Mouse (Mus musculus) heart, embryonic 14.5 days (tissue): ENCODE results near the gene Pafah1b1. TPM values are rescaled to one million over a fixed set of nuclear protein-coding genes. Genes with fewer than 3 reads are reported as not detected.

Source experiments
- ATAC-seq: fragments of 200-750 bp; cut with Nextera tagmentation; 2 replicates; pipeline ENCODE4 v1.8.0; 2017; ENCODE audit warnings: low read depth, moderate TSS enrichment; ENCODE audit not compliant: insufficient number of reproducible peaks, insufficient read depth, low FRiP score
- H3K27ac ChIP-seq, 2 experiments: fragments of 200-500 bp in 1 of 2; fragments of 300-500 bp in 1 of 2; sonication (generic) in 1 of 2; replicated peaks in 1 of 2; 2 replicates each; pipeline ENCODE4 v1.5.1; 2012 to 2014; ENCODE audit warnings: low read depth in 2 of 2, low read length in 2 of 2, control low read depth in 1 of 2, mild to moderate bottlenecking in 1 of 2, mixed read lengths in 1 of 2; ENCODE audit not compliant: control insufficient read depth in 1 of 2, insufficient read depth in 1 of 2
- H3K27me3 ChIP-seq: fragments of 300-500 bp; sonication (generic); 2 replicates; pipeline ENCODE4 v1.6.1; 2014; ENCODE audit warnings: mild to moderate bottlenecking, low read length, control low read depth; ENCODE audit not compliant: control insufficient read depth, insufficient read depth
- H3K36me3 ChIP-seq: fragments of 300-500 bp; sonication (generic); 2 replicates; pipeline ENCODE4 v1.6.1; 2014; ENCODE audit warnings: mild to moderate bottlenecking, control low read depth, low read length, mixed read lengths; ENCODE audit not compliant: control insufficient read depth, insufficient read depth
- H3K4me1 ChIP-seq, 2 experiments: fragments of 200-500 bp in 1 of 2; fragments of 300-500 bp in 1 of 2; sonication (generic) in 1 of 2; 2 replicates each; pipeline ENCODE4 v1.6.1; 2012 to 2014; ENCODE audit warnings: low read length in 2 of 2, control low read depth in 1 of 2, mixed read lengths in 1 of 2; ENCODE audit not compliant: control insufficient read depth in 2 of 2, insufficient read depth in 2 of 2
- H3K4me2 ChIP-seq: fragments of 300-500 bp; sonication (generic); 2 replicates; pipeline ENCODE4 v1.6.1; 2014; ENCODE audit warnings: mild to moderate bottlenecking, low read length
- H3K4me3 ChIP-seq, 2 experiments: fragments of 200-500 bp in 1 of 2; fragments of 300-500 bp in 1 of 2; sonication (generic) in 1 of 2; 2 replicates each; pipeline ENCODE4 v1.5.1; 2012 to 2014; ENCODE audit warnings: low read length in 2 of 2, mild to moderate bottlenecking in 2 of 2, control low read depth in 1 of 2, low read depth in 1 of 2, moderate library complexity in 1 of 2; ENCODE audit not compliant: control insufficient read depth in 1 of 2, insufficient read depth in 1 of 2
- H3K9ac ChIP-seq: fragments of 300-500 bp; sonication (generic); 2 replicates; pipeline ENCODE4 v1.6.1; 2014; ENCODE audit warnings: mild to moderate bottlenecking, low read length
- H3K9me3 ChIP-seq: fragments of 300-500 bp; sonication (generic); 2 replicates; pipeline ENCODE4 v1.6.1; 2016; ENCODE audit warnings: low read length, control low read depth; ENCODE audit not compliant: control insufficient read depth
- WGBS: fragments of 180-500 bp; shearing (Covaris S2); extraction: QIAGEN DNeasy Blood & Tissue Kit; methylation state at CpG from one replicate; pipeline ENCODE4 v1.1.7; 2014; 5-methylcytosine and 5-hydroxymethylcytosine counted together
- polyA plus RNA-seq: library from polyadenylated mRNA; unstranded; fragments of >200 nt; fragmentation: Nextera tagmentation; extraction: Ambion mirVana; gene quantifications from 2 replicates; pipeline ENCODE4 v1.2.1, GENCODE M21; 2014

The Pafah1b1 gene
- polyA plus RNA-seq = 66.6 and 71.4 TPM in 2 replicates

GRCm38 (mm10) chr11:74724235-74724791, at the start of gene Pafah1b1:
Gene Pafah1b1, minus strand, starts transcription at chr11:74724670.
- Histone ChIP-seq H3K27me3 (no peaks in the 10 kb centered on the region), H3K27ac (peak within 1 kb of the TSS; percentile 98 to 99), H3K9ac (peak within 1 kb of the TSS; percentile 100), H3K9me3 (no peaks in the 10 kb centered on the region), H3K4me2 (peak within 1 kb of the TSS; percentile 90), H3K4me1 (peaks cover 0 to 31% of the 10 kb centered on the region in 2 experiments; a peak in 3 of 4 replicates), H3K36me3 (no peaks in the 10 kb centered on the region), H3K4me3 (peak within 1 kb of the TSS; percentile 92 to 97)
- WGBS = under 1% methylated on average over 37 of the region's 56 CpGs
- ATAC-seq = peak; percentile 98

DNA sequence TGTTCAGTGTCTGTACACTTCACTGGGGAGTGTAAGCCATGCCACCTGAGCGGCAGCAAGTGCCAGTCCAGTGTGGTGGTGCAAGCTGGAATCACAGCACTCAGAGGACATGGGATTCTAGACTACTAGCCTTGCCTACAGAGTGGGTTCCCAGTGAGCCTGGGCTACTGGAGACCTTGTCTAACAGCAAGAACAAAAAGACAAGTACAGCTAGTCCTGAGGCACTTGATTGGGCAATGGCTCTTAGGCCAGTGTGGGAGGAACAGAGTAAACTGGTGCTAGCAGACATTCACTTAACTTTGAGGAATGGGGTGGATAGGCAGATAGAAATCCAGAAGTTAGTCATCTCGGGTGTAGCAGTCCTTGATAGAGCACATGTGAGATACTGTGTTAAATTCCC, 47.9 kb upstream of the Pafah1b1 start:
- 87% methylated on average over 2 of the region's 2 CpGs for WGBS
- Histone ChIP-seq H3K4me2 (no peak overlapping the region), H3K27me3 (no peaks in the 10 kb centered on the region), H3K9me3 (no peaks in the 10 kb centered on the region), H3K9ac (no peak overlapping the region), H3K27ac (no peak overlapping the region), H3K36me3 (peaks cover 40% of the 10 kb centered on the region), H3K4me1 (peaks cover 0 to 12% of the 10 kb centered on the region in 2 experiments; a peak in 2 of 4 replicates), H3K4me3 (no peak overlapping the region)
- ATAC-seq = no peak

- H3K36me3 ChIP-seq = peaks cover 33% of the 10 kb centered on the region
- H3K27me3 ChIP-seq = no peaks in the 10 kb centered on the region
- peak overlapping the region; percentile 87 for H3K4me2 ChIP-seq
- no peak overlapping the region for H3K9ac ChIP-seq
- H3K4me3 ChIP-seq = peak overlapping the region in 1 of 2 experiments; percentile 80; a peak in 2 of 4 replicates
- H3K4me1 ChIP-seq = peaks cover 0 to 12% of the 10 kb centered on the region in 2 experiments; a peak in 2 of 4 replicates
- ATAC-seq = no peak
- 64% methylated on average over 4 of the region's 4 CpGs for WGBS
- no peaks in the 10 kb centered on the region for H3K9me3 ChIP-seq
- H3K27ac ChIP-seq = no peak overlapping the region
These were observed 47.2 kb upstream of the Pafah1b1 start for GRCm38 (mm10) chr11:74771650-74772049.

DNA sequence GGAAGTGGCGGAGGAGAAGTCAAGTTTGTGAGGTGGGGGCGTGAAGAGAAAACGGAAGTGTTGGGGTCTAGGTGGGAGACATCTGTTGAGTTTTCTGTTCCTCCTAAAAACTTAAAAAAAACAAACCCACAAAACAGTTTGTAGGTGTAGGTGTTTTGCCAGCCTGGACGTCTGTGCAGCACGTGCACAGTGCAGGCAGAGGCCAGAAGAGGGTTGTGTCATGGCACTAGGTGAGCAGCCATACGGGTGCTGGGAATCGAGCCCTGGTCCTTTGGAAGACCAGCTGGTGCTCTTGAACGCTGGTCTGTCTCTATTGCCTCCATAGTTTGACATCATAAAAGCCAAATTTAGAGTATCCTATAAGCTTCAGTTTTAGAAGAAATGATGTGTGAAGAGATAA, 46.8 kb upstream of the Pafah1b1 start:
- no peak for ATAC-seq

GRCm38 (mm10) chr11:74770595-74771207, 46.2 kb upstream of the Pafah1b1 start, which contains the start of gene Mettl16:
Gene Mettl16, plus strand, starts transcription at chr11:74770830.
- Histone ChIP-seq H3K9ac (peak within 1 kb of the TSS; percentile 84), H3K4me3 (peak within 1 kb of the TSS; percentile 80 to 90), H3K27ac (peak within 1 kb of the TSS; percentile 92 to 95), H3K9me3 (no peaks in the 10 kb centered on the region), H3K4me2 (peak within 1 kb of the TSS; percentile 87), H3K36me3 (peaks cover 25% of the 10 kb centered on the region), H3K4me1 (peaks cover 0 to 12% of the 10 kb centered on the region in 2 experiments; a peak in 2 of 4 replicates), H3K27me3 (no peaks in the 10 kb centered on the region)
- ATAC-seq = peak; percentile 92
- under 1% methylated on average over 43 of the region's 43 CpGs for WGBS

More for the DNA sequence above, 46.8 kb upstream of the Pafah1b1 start:
- H3K9ac ChIP-seq = peak overlapping the region; percentile 84
- H3K27me3 ChIP-seq = no peaks in the 10 kb centered on the region
- 10% methylated on average over 8 of the region's 8 CpGs for WGBS
- H3K9me3 ChIP-seq = no peaks in the 10 kb centered on the region
- H3K4me3 ChIP-seq = peak overlapping the region; percentile 80 to 90
- H3K4me1 ChIP-seq = peaks cover 0 to 12% of the 10 kb centered on the region in 2 experiments; a peak in 2 of 4 replicates
- H3K27ac ChIP-seq = peak overlapping the region; percentile 92 to 95
- H3K36me3 ChIP-seq = peaks cover 31% of the 10 kb centered on the region
- H3K4me2 ChIP-seq = peak overlapping the region; percentile 87

- Histone ChIP-seq H3K9ac (peak overlapping the region; percentile 84), H3K36me3 (peaks cover 19% of the 10 kb centered on the region), H3K4me2 (peak overlapping the region; percentile 87), H3K9me3 (no peaks in the 10 kb centered on the region), H3K27ac (peak overlapping the region; percentile 67 to 72; a peak in 2 of 4 replicates), H3K27me3 (no peaks in the 10 kb centered on the region), H3K4me3 (peak overlapping the region; percentile 80 to 90; a peak in 3 of 4 replicates), H3K4me1 (peaks cover 0 to 12% of the 10 kb centered on the region in 2 experiments; a peak in 2 of 4 replicates)
- WGBS = 76% methylated on average over 9 of the region's 9 CpGs
- ATAC-seq = no peak
These were observed 45.6 kb upstream of the Pafah1b1 start for GRCm38 (mm10) chr11:74770037-74770436.

DNA sequence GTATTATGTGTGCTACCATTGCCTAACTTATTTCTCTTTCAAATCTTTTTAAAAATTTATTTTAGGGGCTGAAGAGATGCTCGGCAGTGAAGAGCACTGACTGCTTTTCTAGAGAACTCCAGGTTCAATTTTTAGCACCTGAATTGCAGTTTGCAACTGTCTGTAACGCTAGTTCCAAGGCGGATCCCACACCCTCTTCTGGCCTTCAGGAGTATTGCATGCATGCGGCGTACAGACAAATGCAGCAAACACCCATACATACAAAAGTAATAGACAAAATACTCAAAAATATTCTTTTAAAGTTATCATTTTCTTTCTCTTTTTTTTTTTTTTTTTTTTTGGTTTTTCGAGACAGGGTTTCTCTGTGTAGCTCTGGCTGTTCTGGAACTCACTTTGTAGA, 43.6 kb upstream of the Pafah1b1 start:
- WGBS = 44% methylated on average over 6 of the region's 6 CpGs
- H3K27ac ChIP-seq = peak overlapping the region in 1 of 2 experiments; percentile 61; a peak in 1 of 4 replicates

More for the DNA sequence above, 43.6 kb upstream of the Pafah1b1 start:
- Histone ChIP-seq H3K27me3 (no peaks in the 10 kb centered on the region), H3K4me3 (no peak overlapping the region), H3K4me2 (no peak overlapping the region), H3K4me1 (peaks cover 0 to 12% of the 10 kb centered on the region in 2 experiments; a peak in 2 of 4 replicates), H3K9ac (no peak overlapping the region), H3K9me3 (no peaks in the 10 kb centered on the region), H3K36me3 (no peaks in the 10 kb centered on the region)
- ATAC-seq = no peak
